ENCODE assay signal across 8 mouse cellular contexts in genomic region chr14:21031783-21032511, GRCm38 (mm10). TPM values are rescaled to one million over a fixed set of nuclear protein-coding genes. Genes with fewer than 3 reads are reported as not detected.
DNase-seq lines count a peak whose midpoint lies in the region; ATAC-seq and TF ChIP-seq lines count a peak whose summit lies in the region.

No protein-coding gene starts in this region.

- 48% methylated on average over 6 of the region's 6 CpGs for WGBS in embryonic facial prominence, embryonic 15.5 days
- 65% methylated on average over 6 of the region's 6 CpGs for WGBS in hindbrain, postnatal 0 days
- 82% methylated on average over 6 of the region's 6 CpGs for WGBS in liver, embryonic 11.5 days
- 63% methylated on average over 6 of the region's 6 CpGs for WGBS in neural tube, embryonic 15.5 days
- WGBS in forebrain, embryonic 12.5 days: 75% methylated on average over 6 of the region's 6 CpGs

- no peaks in the 10 kb centered on the region for H3K27me3 ChIP-seq in embryonic facial prominence, embryonic 15.5 days
- H3K27me3 ChIP-seq in hindbrain, postnatal 0 days (ENCODE audit: insufficient read depth, low read length): no peaks in the 10 kb centered on the region
- H3K27me3 ChIP-seq in liver, embryonic 11.5 days (replicated peaks; ENCODE audit: control insufficient read depth, insufficient read depth, low read length): no peaks in the 10 kb centered on the region
- no peaks in the 10 kb centered on the region for H3K27me3 ChIP-seq in neural tube, embryonic 15.5 days (replicated peaks)
- H3K27me3 ChIP-seq in forebrain, embryonic 12.5 days: no peaks in the 10 kb centered on the region

- no peak overlapping the region for H3K4me3 ChIP-seq in embryonic facial prominence, embryonic 15.5 days (replicated peaks)
- H3K4me3 ChIP-seq in hindbrain, postnatal 0 days (ENCODE audit: low read length): no peak overlapping the region
- no peak overlapping the region for H3K4me3 ChIP-seq in liver, embryonic 11.5 days (ENCODE audit: low read depth, low read length)
- H3K4me3 ChIP-seq in neural tube, embryonic 15.5 days (replicated peaks): no peak overlapping the region
- H3K4me3 ChIP-seq in forebrain, embryonic 12.5 days (replicated peaks): no peak overlapping the region

- peak overlapping the region; percentile 63 for H3K27ac ChIP-seq in embryonic facial prominence, embryonic 15.5 days (replicated peaks)
- H3K27ac ChIP-seq in hindbrain, postnatal 0 days: peak overlapping the region; percentile 9; the same call in 1 of the 2 replicates
- H3K27ac ChIP-seq in liver, embryonic 11.5 days (ENCODE audit: low read depth, low read length): peak overlapping the region; percentile 32
- peak overlapping the region; percentile 11; the same call in 1 of the 2 replicates for H3K27ac ChIP-seq in neural tube, embryonic 15.5 days (replicated peaks)
- no peak overlapping the region for H3K27ac ChIP-seq in forebrain, embryonic 12.5 days

- ATAC-seq in embryonic facial prominence, embryonic 15.5 days (ENCODE audit: insufficient number of reproducible peaks, low FRiP score, low TSS enrichment, low read depth): peak; percentile 65; the same call in 1 of the 2 replicates
- peak; percentile 53 for ATAC-seq in hindbrain, postnatal 0 days
- peak; percentile 47; the same call in 1 of the 2 replicates for ATAC-seq in liver, embryonic 11.5 days (replicated peaks; ENCODE audit: low FRiP score)
- peak; percentile 24; the same call in 1 of the 2 replicates for ATAC-seq in neural tube, embryonic 15.5 days (ENCODE audit: low FRiP score)
- no peak for ATAC-seq in forebrain, embryonic 12.5 days (ENCODE audit: low FRiP score)

- no peak overlapping the region for H3K9ac ChIP-seq in embryonic facial prominence, embryonic 15.5 days
- no peak overlapping the region for H3K9ac ChIP-seq in hindbrain, postnatal 0 days (replicated peaks; ENCODE audit: low read length)
- no peak overlapping the region for H3K9ac ChIP-seq in liver, embryonic 11.5 days (ENCODE audit: low read depth, low read length)
- H3K9ac ChIP-seq in neural tube, embryonic 15.5 days (replicated peaks): no peak overlapping the region
- no peak overlapping the region for H3K9ac ChIP-seq in forebrain, embryonic 12.5 days

- peaks cover 10% of the 10 kb centered on the region for H3K4me1 ChIP-seq in embryonic facial prominence, embryonic 15.5 days
- no peaks in the 10 kb centered on the region for H3K4me1 ChIP-seq in hindbrain, postnatal 0 days (ENCODE audit: insufficient read depth, low read length)
- H3K4me1 ChIP-seq in liver, embryonic 11.5 days (replicated peaks; ENCODE audit: control insufficient read depth, insufficient read depth, low read length): peaks cover 3% of the 10 kb centered on the region; the same call in 1 of the 2 replicates
- H3K4me1 ChIP-seq in neural tube, embryonic 15.5 days: 0 out of 2 replicates have a peak, but pooled peaks cover 2% of the 10 kb centered on the region
- H3K4me1 ChIP-seq in forebrain, embryonic 12.5 days: no peaks in the 10 kb centered on the region

- DNase-seq in adrenal gland, adult 8-10 months: peak; percentile 55
- DNase-seq in adrenal gland, postnatal 25 days: no peak
- peak; percentile 19 for DNase-seq in NIH3T3 (ENCODE audit: low read depth)
- DNase-seq in hindbrain, postnatal 0 days (ENCODE audit: low spot score): peak; percentile 31
- DNase-seq in liver, embryonic 11.5 days (ENCODE audit: low spot score): no peak

- no peaks in the 10 kb centered on the region for H3K9me3 ChIP-seq in embryonic facial prominence, embryonic 15.5 days (replicated peaks)
- no peaks in the 10 kb centered on the region for H3K9me3 ChIP-seq in hindbrain, postnatal 0 days (ENCODE audit: low read length)
- no peaks in the 10 kb centered on the region for H3K9me3 ChIP-seq in liver, embryonic 11.5 days (ENCODE audit: control insufficient read depth, low read length)
- H3K9me3 ChIP-seq in neural tube, embryonic 15.5 days (replicated peaks): no peaks in the 10 kb centered on the region
- no peaks in the 10 kb centered on the region for H3K9me3 ChIP-seq in forebrain, embryonic 12.5 days

- no peak overlapping the region for H3K4me2 ChIP-seq in embryonic facial prominence, embryonic 15.5 days (replicated peaks)
- H3K4me2 ChIP-seq in hindbrain, postnatal 0 days (ENCODE audit: low read depth, low read length): no peak overlapping the region
- no peak overlapping the region for H3K4me2 ChIP-seq in liver, embryonic 11.5 days
- no peak overlapping the region for H3K4me2 ChIP-seq in neural tube, embryonic 15.5 days
- H3K4me2 ChIP-seq in forebrain, embryonic 12.5 days: no peak overlapping the region

- no peak for TF ChIP-seq CTCF in hindbrain, postnatal 0 days (IDR thresholded peaks at IDR 0.05; ENCODE audit: low read depth)

- H3K36me3 ChIP-seq in embryonic facial prominence, embryonic 15.5 days: peaks cover 52% of the 10 kb centered on the region
- peaks cover 42% of the 10 kb centered on the region for H3K36me3 ChIP-seq in hindbrain, postnatal 0 days (ENCODE audit: insufficient read depth, low read length)
- peaks cover 25% of the 10 kb centered on the region for H3K36me3 ChIP-seq in liver, embryonic 11.5 days (ENCODE audit: control insufficient read depth, insufficient read depth, low read length)
- peaks cover 52% of the 10 kb centered on the region for H3K36me3 ChIP-seq in neural tube, embryonic 15.5 days
- H3K36me3 ChIP-seq in forebrain, embryonic 12.5 days (replicated peaks): peaks cover 42% of the 10 kb centered on the region

RNA-seq across cellular contexts. Expression of gene Ap3m1, which starts 20.4 kb away (rescaled TPM):
- total RNA-seq in adrenal gland, adult 8-10 months (2022): 100 to 1,000 TPM in 3 of 4 experiments, 10 to 100 TPM in 1; 97.7 to 120 (median 110) TPM
- 83.4 and 93.1 TPM in 2 replicates for total RNA-seq in adrenal gland, postnatal 25 days (2021)
- polyA plus RNA-seq in embryonic facial prominence, embryonic 15.5 days (2015; fragmentation: Nextera tagmentation; extraction: Ambion mirVana): 63.5 and 68.1 TPM in 2 replicates
- total RNA-seq in hindbrain, postnatal 0 days (2014; rRNA removed): 53.6 and 55.2 TPM in 2 replicates
- polyA plus RNA-seq in hindbrain, postnatal 0 days (2015; fragmentation: Nextera tagmentation; extraction: Ambion mirVana): 56.7 and 58.2 TPM in 2 replicates
- polyA plus RNA-seq in liver, embryonic 11.5 days (2014; fragmentation: Nextera tagmentation; extraction: Ambion mirVana): 55.7 and 75.0 TPM in 2 replicates
- polyA plus RNA-seq in neural tube, embryonic 15.5 days (2015; fragmentation: Nextera tagmentation; extraction: Ambion mirVana): 73.8 and 74.6 TPM in 2 replicates
- 121 and 127 TPM in 2 replicates for polyA plus RNA-seq in forebrain, embryonic 12.5 days (2016; fragmentation: Nextera tagmentation; extraction: Ambion mirVana)

RNA-seq across cellular contexts. Expression of gene Adk, which starts 20.4 kb away (rescaled TPM):
- total RNA-seq in adrenal gland, adult 8-10 months (2022): 100 to 1,000 TPM; 151 to 212 (median 178) TPM
- 108 and 122 TPM in 2 replicates for total RNA-seq in adrenal gland, postnatal 25 days (2021)
- polyA plus RNA-seq in embryonic facial prominence, embryonic 15.5 days (2015; fragmentation: Nextera tagmentation; extraction: Ambion mirVana): 138 and 139 TPM in 2 replicates
- 21.4 and 27.4 TPM in 2 replicates for total RNA-seq in hindbrain, postnatal 0 days (2014; rRNA removed)
- 63.5 and 65.2 TPM in 2 replicates for polyA plus RNA-seq in hindbrain, postnatal 0 days (2015; fragmentation: Nextera tagmentation; extraction: Ambion mirVana)
- polyA plus RNA-seq in liver, embryonic 11.5 days (2014; fragmentation: Nextera tagmentation; extraction: Ambion mirVana): 253 and 276 TPM in 2 replicates
- polyA plus RNA-seq in neural tube, embryonic 15.5 days (2015; fragmentation: Nextera tagmentation; extraction: Ambion mirVana): 40.0 and 62.1 TPM in 2 replicates
- polyA plus RNA-seq in forebrain, embryonic 12.5 days (2016; fragmentation: Nextera tagmentation; extraction: Ambion mirVana): 107 and 117 TPM in 2 replicates

Comparison
In these comparisons a context has a peak if more than half of its experiments do, and no peak if none do; other contexts are left out.
1. DNase-seq: peak in adrenal gland, adult 8-10 months (single experiment), NIH3T3 (single experiment) and hindbrain, postnatal 0 days (single experiment); none in adrenal gland, postnatal 25 days (single experiment) and liver, embryonic 11.5 days (single experiment).